Mouse (Mus musculus): ENCODE results near the gene Snx9.

DNA sequence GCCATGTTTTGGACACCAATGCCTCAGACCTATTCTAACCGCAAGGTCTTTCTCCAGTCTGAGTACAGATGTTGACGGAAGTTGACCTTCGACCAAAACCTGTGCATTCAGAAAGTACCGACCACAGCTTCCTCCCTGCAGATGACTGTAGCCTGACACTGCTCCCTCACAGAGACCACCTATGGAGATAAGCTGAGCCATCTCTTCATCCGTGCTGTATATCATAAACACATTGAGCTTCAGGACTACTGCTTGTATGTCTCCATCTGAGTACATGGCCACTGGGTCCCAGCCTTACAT is 38.5 kb upstream of the Snx9 start:
- TF ChIP-seq REST (IDR thresholded peaks at IDR 0.05; ENCODE audit: insufficient read depth, insufficient read length), result no peak
- TF ChIP-seq TCF12 (IDR thresholded peaks at IDR 0.05; ENCODE audit: insufficient read depth, poor library complexity, severe bottlenecking), result no peak
- no peak for TF ChIP-seq POLR2A (IDR thresholded peaks at IDR 0.05; ENCODE audit: insufficient read length, low read depth)
- no peak for TF ChIP-seq MAX (IDR thresholded peaks at IDR 0.05; ENCODE audit: low read depth)
- TF ChIP-seq MYOG (IDR thresholded peaks at IDR 0.05; ENCODE audit: control insufficient read depth in 1 of 3, insufficient read depth in 1 of 3, insufficient read length in 2 of 3, low read depth in 2 of 3), result no peak
- no peak for TF ChIP-seq SRF (IDR thresholded peaks at IDR 0.05; ENCODE audit: control insufficient read depth, insufficient read length, low read depth)
- TF ChIP-seq E2F4 (IDR thresholded peaks at IDR 0.05; ENCODE audit: insufficient read depth), result no peak
- TF ChIP-seq USF1 (IDR thresholded peaks at IDR 0.05; ENCODE audit: low read depth), result no peak
- TF ChIP-seq CEBPB (IDR thresholded peaks at IDR 0.05; ENCODE audit: insufficient read depth, poor library complexity, severe bottlenecking), result no peak

All from myocyte (in vitro differentiated cells).